Mouse (Mus musculus) retina, postnatal 1 day (tissue): ENCODE measurements around the gene Socs5.
"Not testable (repeated sequence)": the region's sequence is repeated elsewhere in the genome, so short reads cannot be mapped to it uniquely, and the experiment has no call there.

Experiments used
- DNase-seq: peaks from one replicate; pipeline ENCODE4 v3.0.0-alpha.2; 2012

Socs5 gene

GRCm38 (mm10) chr17:87107623-87108221, at the start of gene Socs5:
Gene Socs5, plus strand, starts transcription at chr17:87107679.
- DNase-seq = no peak

GRCm38 (mm10) chr17:87062639-87063038, 44.8 kb upstream of the Socs5 start:
- no peak for DNase-seq

- no peak for DNase-seq
These were observed 44.0 kb upstream of the Socs5 start for GRCm38 (mm10) chr17:87063461-87063860.

- DNase-seq = no peak
These were observed 43.5 kb upstream of the Socs5 start for GRCm38 (mm10) chr17:87063969-87064368.

GRCm38 (mm10) chr17:87068997-87069396, 38.5 kb upstream of the Socs5 start:
- no peak for DNase-seq

- DNase-seq = not testable (repeated sequence)
These were observed 35.3 kb upstream of the Socs5 start for GRCm38 (mm10) chr17:87072183-87072582.

GRCm38 (mm10) chr17:87072766-87073440, 34.6 kb upstream of the Socs5 start:
- DNase-seq = no peak

GRCm38 (mm10) chr17:87073470-87073869, 34.0 kb upstream of the Socs5 start:
- no peak for DNase-seq

- not testable (repeated sequence) for DNase-seq
These were observed 29.3 kb upstream of the Socs5 start for GRCm38 (mm10) chr17:87078217-87078616.

GRCm38 (mm10) chr17:87080724-87081123, 26.8 kb upstream of the Socs5 start:
- no peak for DNase-seq

- DNase-seq = no peak
These were observed 24.9 kb upstream of the Socs5 start for GRCm38 (mm10) chr17:87082547-87082946.

- DNase-seq = no peak
These were observed 23.8 kb upstream of the Socs5 start for GRCm38 (mm10) chr17:87083671-87084070.

GRCm38 (mm10) chr17:87085726-87086125, 21.8 kb upstream of the Socs5 start:
- DNase-seq = no peak

GRCm38 (mm10) chr17:87089296-87089695, 18.2 kb upstream of the Socs5 start:
- DNase-seq = no peak

GRCm38 (mm10) chr17:87093061-87093460, 14.4 kb upstream of the Socs5 start:
- DNase-seq = no peak

GRCm38 (mm10) chr17:87096951-87097350, 10.5 kb upstream of the Socs5 start:
- no peak for DNase-seq

GRCm38 (mm10) chr17:87097576-87097975, 9.9 kb upstream of the Socs5 start:
- no peak for DNase-seq

GRCm38 (mm10) chr17:87100947-87101346, 6.5 kb upstream of the Socs5 start:
- peak; percentile 80 for DNase-seq

GRCm38 (mm10) chr17:87102636-87103035, 4.8 kb upstream of the Socs5 start:
- DNase-seq = no peak

GRCm38 (mm10) chr17:87103060-87103459, 4.4 kb upstream of the Socs5 start:
- DNase-seq = no peak

- DNase-seq = no peak
These were observed 3.2 kb upstream of the Socs5 start for GRCm38 (mm10) chr17:87104276-87104675.

GRCm38 (mm10) chr17:87105941-87106340, 1.5 kb upstream of the Socs5 start:
- no peak for DNase-seq

GRCm38 (mm10) chr17:87106691-87107523, 572 bp upstream of the Socs5 start:
- DNase-seq = peak; percentile 99
